Mouse (Mus musculus) CH12.LX (cell line): ENCODE data around the gene Agk. TPM values are rescaled to one million over a fixed set of nuclear protein-coding genes. Genes with fewer than 3 reads are reported as not detected.

Experiments
- DNase-seq: peaks from one replicate; pipeline ENCODE4 v3.0.0-alpha.2; 2013; ENCODE audit errors: extremely low read depth
- H3K27ac ChIP-seq: 2 replicates; pipeline ENCODE4 v1.5.1; 2012; ENCODE audit warnings: low read depth, mild to moderate bottlenecking, control low read depth, moderate library complexity; ENCODE audit not compliant: insufficient read depth
- H3K27me3 ChIP-seq: replicated peaks from 2 replicates; pipeline ENCODE3; 2012; ENCODE audit warnings: inconsistent platforms
- H3K36me3 ChIP-seq, 2 experiments: replicated peaks in 1 of 2; 2 replicates each; pipeline versions ENCODE3 to v1.6.1; 2012; ENCODE audit warnings: inconsistent platforms in 1 of 2, low read length in 1 of 2, mild to moderate bottlenecking in 1 of 2, mixed read lengths in 1 of 2, moderate library complexity in 1 of 2; ENCODE audit not compliant: control insufficient read depth in 1 of 2, insufficient read depth in 1 of 2
- H3K4me1 ChIP-seq, 2 experiments: 2 replicates each; pipeline ENCODE4 v1.6.1; 2012; ENCODE audit warnings: inconsistent platforms in 1 of 2, moderate library complexity in 1 of 2; ENCODE audit not compliant: insufficient read depth in 2 of 2, control insufficient read depth in 1 of 2
- H3K4me2 ChIP-seq: 2 replicates; pipeline ENCODE4 v1.6.1; 2012; ENCODE audit warnings: low read depth, mild to moderate bottlenecking, control low read depth; ENCODE audit not compliant: poor library complexity, insufficient read depth, severe bottlenecking
- H3K4me3 ChIP-seq, 3 experiments: fragments of 150-350 bp in 1 of 3; sonication (generic) in 1 of 3; replicated peaks in 1 of 3; 2 replicates each; pipeline versions ENCODE3 to v1.5.1; 2011 to 2012; ENCODE audit warnings: low read depth in 2 of 3, low read length in 2 of 3, mild to moderate bottlenecking in 2 of 3, moderate library complexity in 2 of 3, control low read depth in 1 of 3, improper control_type of control experiment in 1 of 3, inconsistent platforms in 1 of 3, mixed read lengths in 1 of 3; ENCODE audit not compliant: poor library complexity in 1 of 3
- H3K79me2 ChIP-seq: replicated peaks from 2 replicates; pipeline ENCODE4 v1.6.1; 2012; ENCODE audit warnings: mild to moderate bottlenecking, moderate library complexity; ENCODE audit not compliant: control insufficient read depth, poor library complexity, insufficient read depth, severe bottlenecking; ENCODE audit errors: extremely low read depth
- H3K9ac ChIP-seq: 2 replicates; pipeline ENCODE4 v1.6.1; 2012; ENCODE audit warnings: low read depth, mild to moderate bottlenecking, control low read depth, moderate library complexity; ENCODE audit not compliant: insufficient read depth
- H3K9me3 ChIP-seq: replicated peaks from 2 replicates; pipeline ENCODE3; 2012; ENCODE audit warnings: low read length, inconsistent platforms, mixed read lengths
- BHLHE40 ChIP-seq: IDR thresholded peaks from 2 replicates; pipeline ENCODE4 v1.6.1; 2011; ENCODE audit warnings: mild to moderate bottlenecking, low read depth, low read length, improper control_type of control experiment
- CHD2 ChIP-seq: IDR thresholded peaks from 2 replicates; pipeline ENCODE4 v1.6.1; 2011; ENCODE audit warnings: low read length, improper control_type of control experiment
- ELF1 ChIP-seq: IDR thresholded peaks from 2 replicates; pipeline ENCODE4 v1.6.1; 2014; ENCODE audit warnings: low read depth, mild to moderate bottlenecking, inconsistent platforms, low read length, improper control_type of control experiment
- EP300 ChIP-seq: IDR thresholded peaks from 2 replicates; pipeline ENCODE4 v1.6.1; 2011; ENCODE audit warnings: low read length, improper control_type of control experiment
- GABPA ChIP-seq: IDR thresholded peaks from 2 replicates; pipeline ENCODE4 v1.6.1; 2012; ENCODE audit warnings: low read depth, low read length, improper control_type of control experiment, inconsistent platforms; ENCODE audit not compliant: insufficient replicate concordance
- HCFC1 ChIP-seq: IDR thresholded peaks from 2 replicates; pipeline ENCODE4 v1.6.1; 2012; ENCODE audit warnings: low read depth, mild to moderate bottlenecking, inconsistent platforms, low read length, improper control_type of control experiment
- IRF4 ChIP-seq: IDR thresholded peaks from 2 replicates; pipeline ENCODE4 v1.6.1; 2014; ENCODE audit warnings: low read depth, mild to moderate bottlenecking, inconsistent platforms, low read length, improper control_type of control experiment
- JUND ChIP-seq: conservative IDR thresholded peaks from 2 replicates; pipeline ENCODE4 v1.6.1; 2011; ENCODE audit warnings: low read depth, low read length, improper control_type of control experiment
- KAT2A ChIP-seq: IDR thresholded peaks from 2 replicates; pipeline ENCODE4 v1.6.1; 2012; ENCODE audit warnings: low read length, improper control_type of control experiment, inconsistent platforms; ENCODE audit not compliant: insufficient replicate concordance
- MAFK ChIP-seq: IDR thresholded peaks from 2 replicates; pipeline ENCODE4 v1.6.1; 2011; ENCODE audit warnings: low read length, improper control_type of control experiment; ENCODE audit not compliant: insufficient replicate concordance
- MAX ChIP-seq: IDR thresholded peaks from 2 replicates; pipeline ENCODE4 v1.6.1; 2011; ENCODE audit warnings: low read length, improper control_type of control experiment
- MEF2A ChIP-seq: IDR thresholded peaks from 2 replicates; pipeline ENCODE4 v1.6.1; 2014; ENCODE audit warnings: low read depth, mild to moderate bottlenecking, inconsistent platforms, low read length, improper control_type of control experiment, borderline replicate concordance
- MXI1 ChIP-seq: IDR thresholded peaks from 2 replicates; pipeline ENCODE4 v1.6.1; 2011; ENCODE audit warnings: mild to moderate bottlenecking, low read depth, low read length, improper control_type of control experiment
- MYC ChIP-seq: IDR thresholded peaks from 2 replicates; pipeline ENCODE4 v1.6.1; 2011; ENCODE audit warnings: low read depth, mild to moderate bottlenecking, improper control_type of control experiment, low read length
- NRF1 ChIP-seq: IDR thresholded peaks from 2 replicates; pipeline ENCODE4 v1.6.1; 2014; ENCODE audit warnings: low read depth, mild to moderate bottlenecking, inconsistent platforms, low read length, improper control_type of control experiment, moderate library complexity
- POLR2AphosphoS2 ChIP-seq: IDR thresholded peaks from 2 replicates; pipeline ENCODE4 v1.6.1; 2011; ENCODE audit warnings: low read depth, low read length, improper control_type of control experiment
- RAD21 ChIP-seq: IDR thresholded peaks from 2 replicates; pipeline ENCODE4 v1.6.1; 2011; ENCODE audit warnings: low read depth, mild to moderate bottlenecking, low read length, improper control_type of control experiment, moderate library complexity
- SIN3A ChIP-seq: IDR thresholded peaks from 2 replicates; pipeline ENCODE4 v1.6.1; 2012; ENCODE audit warnings: low read length, improper control_type of control experiment, inconsistent platforms
- TBP ChIP-seq: conservative IDR thresholded peaks from 2 replicates; pipeline ENCODE4 v1.6.1; 2011; ENCODE audit warnings: low read depth, low read length, improper control_type of control experiment
- TCF12 ChIP-seq: IDR thresholded peaks from 2 replicates; pipeline ENCODE4 v1.6.1; 2014; ENCODE audit warnings: low read depth, mild to moderate bottlenecking, inconsistent platforms, low read length, improper control_type of control experiment
- USF1 ChIP-seq: IDR thresholded peaks from 2 replicates; pipeline ENCODE4 v1.6.1; 2014; ENCODE audit warnings: low read depth, mild to moderate bottlenecking, inconsistent platforms, low read length, improper control_type of control experiment
- USF2 ChIP-seq: conservative IDR thresholded peaks from 2 replicates; pipeline ENCODE4 v1.6.1; 2011; ENCODE audit warnings: low read depth, low read length, improper control_type of control experiment
- ZC3H11A ChIP-seq: IDR thresholded peaks from 2 replicates; pipeline ENCODE4 v1.6.1; 2012; ENCODE audit warnings: low read depth, mild to moderate bottlenecking, inconsistent platforms, low read length, improper control_type of control experiment
- dilution Hi-C: fragments of 300-500 bp; cut with MboI; formaldehyde crosslinking; loops from 2 replicates; pipeline ENCODE4 v1.14.3; 2020; ENCODE audit warnings: low sequenced_read_pairs; ENCODE audit not compliant: extremely low pct_unique_long_range_greater_than_20kb, extremely low pct_ligation_motif_present
- in situ Hi-C: fragments of 300-500 bp; cut with MboI; formaldehyde crosslinking; loops from 3 replicates; pipeline ENCODE4 v1.14.3; 2019; ENCODE audit warnings: low sequenced_read_pairs, low pct_ligation_motif_present, low pct_unique_long_range_greater_than_20kb, mixed read lengths
- polyA plus RNA-seq: library from polyadenylated mRNA; unstranded; fragments of >175 nt; gene quantifications from 2 replicates; pipeline ENCODE4 v1.2.1, GENCODE M21; 2012; ENCODE audit warnings: low read depth; ENCODE audit not compliant: insufficient read length
- total RNA-seq, 2 experiments: library from RNA; depleted of rRNA; stranded (reverse); fragments of 300-350 nt in 1 of 2; fragments of >200 nt in 1 of 2; gene quantifications; 2 replicates each; pipeline ENCODE4 v1.2.3; 2012 to 2014

Agk gene
- total and polyA plus RNA-seq, 3 experiments = 22.1 to 42.5 (median 24.8) TPM

DNA sequence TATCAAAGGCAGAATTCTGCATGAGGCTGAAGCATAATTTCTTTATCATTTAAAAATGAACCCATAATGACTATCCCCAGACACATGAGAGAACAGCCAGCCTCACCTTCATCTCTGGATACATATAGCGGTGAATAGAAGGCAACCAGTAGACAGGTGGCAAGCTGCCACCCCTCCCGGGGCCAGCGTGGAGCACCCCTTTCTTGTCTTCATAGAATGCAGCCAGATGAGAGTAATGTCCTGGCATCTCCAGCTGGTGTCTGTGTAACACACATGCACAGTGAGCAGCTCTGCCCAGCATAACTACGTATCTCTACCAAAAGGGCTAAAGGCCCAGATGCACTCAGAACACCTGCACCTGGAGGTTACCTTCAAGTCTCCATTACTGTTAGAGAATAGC, 93.4 kb downstream of the Agk start:
- dilution Hi-C loops (no loop called here), in situ Hi-C loops (no loop called here)
- Histone ChIP-seq H3K4me1 (no peaks in the 10 kb centered on the region), H3K9me3 (no peaks in the 10 kb centered on the region), H3K9ac (no peak overlapping the region), H3K4me3 (no peak overlapping the region), H3K36me3 (peaks cover 2 to 69% of the 10 kb centered on the region in 2 experiments), H3K79me2 (no peaks in the 10 kb centered on the region), H3K27me3 (no peaks in the 10 kb centered on the region), H3K27ac (no peak overlapping the region), H3K4me2 (no peak overlapping the region)
- TF ChIP-seq RAD21 (no peak), ZC3H11A (no peak), USF2 (no peak), MAFK (no peak), EP300 (no peak), SIN3A (no peak), GABPA (no peak)
- no peak for DNase-seq

DNA sequence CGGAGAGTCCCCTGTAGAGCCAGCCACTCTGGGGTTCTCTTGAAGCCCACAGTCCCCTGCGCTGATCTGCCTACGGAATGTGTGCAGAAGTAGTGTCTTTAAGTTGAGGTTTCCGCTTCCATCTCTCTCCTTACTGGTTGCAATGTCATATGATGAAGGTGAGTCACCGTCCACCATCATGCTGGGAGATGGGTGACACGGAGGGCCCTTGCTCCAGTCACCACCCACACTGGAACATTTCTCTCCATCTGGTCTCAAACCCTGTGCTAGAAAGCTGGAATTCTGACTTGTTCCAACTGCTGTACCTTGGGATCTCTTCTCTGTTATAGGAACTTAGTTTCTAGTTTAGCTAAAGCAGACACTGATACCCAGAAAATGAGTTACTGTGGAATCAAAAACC, 96.1 kb downstream of the Agk start:
- H3K9ac ChIP-seq = no peak overlapping the region
- no peaks in the 10 kb centered on the region for H3K27me3 ChIP-seq
- no peaks in the 10 kb centered on the region for H3K4me1 ChIP-seq
- dilution Hi-C loops (no loop called here), in situ Hi-C loops (no loop called here)
- DNase-seq = no peak
- H3K79me2 ChIP-seq = no peaks in the 10 kb centered on the region
- H3K27ac ChIP-seq = no peak overlapping the region
- no peak overlapping the region for H3K4me2 ChIP-seq
- no peaks in the 10 kb centered on the region for H3K9me3 ChIP-seq
- H3K36me3 ChIP-seq = peaks cover 2 to 57% of the 10 kb centered on the region in 2 experiments
- no peak overlapping the region for H3K4me3 ChIP-seq
- no peak for TF ChIP-seq TBP
- TF ChIP-seq USF1 = no peak
- no peak for TF ChIP-seq MXI1
- no peak for TF ChIP-seq CHD2
- no peak for TF ChIP-seq IRF4
- no peak for TF ChIP-seq SIN3A
- TF ChIP-seq NRF1 = no peak
- TF ChIP-seq ZC3H11A = no peak
- TF ChIP-seq MEF2A = no peak

- dilution Hi-C loops = no loop called here
- H3K9ac ChIP-seq = no peak overlapping the region
Observed at GRCm38 (mm10) chr6:40423013-40423412, 98.0 kb downstream of the Agk start.

More at GRCm38 (mm10) chr6:40423013-40423412, 98.0 kb downstream of the Agk start:
- Histone ChIP-seq H3K36me3 (peaks cover 2 to 53% of the 10 kb centered on the region in 2 experiments), H3K4me2 (no peak overlapping the region), H3K27me3 (no peaks in the 10 kb centered on the region), H3K4me3 (no peak overlapping the region), H3K4me1 (no peaks in the 10 kb centered on the region), H3K9me3 (no peaks in the 10 kb centered on the region)
- TF ChIP-seq MYC (no peak), MAX (no peak), CHD2 (no peak), ELF1 (no peak), JUND (no peak), BHLHE40 (no peak), HCFC1 (no peak), KAT2A (no peak), USF2 (no peak), RAD21 (no peak), TCF12 (no peak), SIN3A (no peak), POLR2AphosphoS2 (no peak)
- TF ChIP-seq, all 38 proteins: peak for 0
- Histone ChIP-seq H3K79me2 (no peaks in the 10 kb centered on the region), H3K27ac (no peak overlapping the region)
- no peak for DNase-seq
- in situ Hi-C loops = no loop called here
